Mouse (Mus musculus) C2C12 (cell line): ENCODE results near the gene Glis3. TPM values are rescaled to one million over a fixed set of nuclear protein-coding genes. Genes with fewer than 3 reads are reported as not detected.

Experiments
- H3K27me3 ChIP-seq: one replicate; pipeline ENCODE4 v1.6.1; 2011; ENCODE audit not compliant: control insufficient read depth, insufficient read depth, insufficient read length
- H3K36me3 ChIP-seq: one replicate; pipeline ENCODE4 v1.6.1; 2011; ENCODE audit not compliant: control insufficient read depth, insufficient read depth
- H3K4me3 ChIP-seq: one replicate; pipeline ENCODE4 v1.5.1; 2011; ENCODE audit warnings: mild to moderate bottlenecking, control low read depth; ENCODE audit not compliant: poor library complexity, insufficient read depth, severe bottlenecking
- H3K79me2 ChIP-seq: one replicate; pipeline ENCODE4 v1.6.1; 2011; ENCODE audit not compliant: control insufficient read depth, insufficient read depth
- H3K79me3 ChIP-seq: one replicate; pipeline ENCODE4 v1.6.1; 2011; ENCODE audit warnings: low read depth, control low read depth
- H3ac ChIP-seq: one replicate; pipeline ENCODE3; 2011; ENCODE audit warnings: low read depth; ENCODE audit not compliant: control insufficient read depth, insufficient read length
- CEBPB ChIP-seq: IDR thresholded peaks from one replicate; pipeline ENCODE4 v1.6.1; 2011; ENCODE audit warnings: low read depth, mild to moderate bottlenecking, control low read depth, moderate library complexity
- CTCF ChIP-seq: IDR thresholded peaks from one replicate; pipeline ENCODE4 v1.5.1; 2011; ENCODE audit not compliant: control insufficient read depth, insufficient read depth, insufficient read length
- FOSL1 ChIP-seq: IDR thresholded peaks from one replicate; pipeline ENCODE4 v1.8.0; 2011; ENCODE audit warnings: mild to moderate bottlenecking, low read length; ENCODE audit not compliant: poor library complexity, insufficient read depth, severe bottlenecking
- MAX ChIP-seq: IDR thresholded peaks from one replicate; pipeline ENCODE4 v1.6.1; 2011; ENCODE audit warnings: mild to moderate bottlenecking, control low read depth
- MYOD1 ChIP-seq: IDR thresholded peaks from one replicate; pipeline ENCODE4 v1.6.1; 2011; ENCODE audit warnings: low read depth; ENCODE audit not compliant: control insufficient read depth, insufficient read length
- MYOG ChIP-seq: IDR thresholded peaks from one replicate; pipeline ENCODE4 v1.6.1; 2011; ENCODE audit not compliant: control insufficient read depth, insufficient read length; ENCODE audit errors: extremely low read depth
- USF1 ChIP-seq: IDR thresholded peaks from one replicate; pipeline ENCODE4 v1.6.1; 2011; ENCODE audit warnings: low read depth, mild to moderate bottlenecking, control low read depth, moderate library complexity
- polyA plus RNA-seq: library from polyadenylated mRNA; unstranded; fragments of >200 nt; fragmentation: generic; extraction: Trizol; gene quantifications from one replicate; pipeline ENCODE4 v1.2.1, GENCODE M21; 2012; ENCODE audit warnings: missing spikeins

Gene Glis3
- polyA plus RNA-seq, 1 experiment, result 2.9 TPM

GRCm38 (mm10) chr19:28360884-28361283 lies 319.0 kb downstream of the Glis3 start:
- TF ChIP-seq USF1 (no peak), FOSL1 (no peak), MAX (no peak), CEBPB (no peak), MYOD1 (no peak)
- no peaks in the 10 kb centered on the region for H3K79me2 ChIP-seq
- H3K79me3 ChIP-seq, result no peaks in the 10 kb centered on the region
- H3K27me3 ChIP-seq, result no peaks in the 10 kb centered on the region
- H3K36me3 ChIP-seq, result no peaks in the 10 kb centered on the region
- H3ac ChIP-seq, result no peak overlapping the region
- H3K4me3 ChIP-seq, result no peak overlapping the region

GRCm38 (mm10) chr19:28357595-28357994 lies 322.3 kb downstream of the Glis3 start:
- Histone ChIP-seq H3K27me3 (no peaks in the 10 kb centered on the region), H3K36me3 (no peaks in the 10 kb centered on the region), H3K79me2 (no peaks in the 10 kb centered on the region), H3ac (no peak overlapping the region), H3K4me3 (no peak overlapping the region), H3K79me3 (no peaks in the 10 kb centered on the region)
- TF ChIP-seq MYOG, result no peak
- TF ChIP-seq MYOD1, result no peak
- no peak for TF ChIP-seq FOSL1
- no peak for TF ChIP-seq MAX
- no peak for TF ChIP-seq CEBPB
- no peak for TF ChIP-seq CTCF

- H3K79me3 ChIP-seq, result no peaks in the 10 kb centered on the region
- no peak for TF ChIP-seq MYOG
- TF ChIP-seq CEBPB, result no peak
- no peak for TF ChIP-seq USF1
- no peak for TF ChIP-seq FOSL1
- TF ChIP-seq CTCF, result no peak
- no peak for TF ChIP-seq MAX
- H3K36me3 ChIP-seq, result peaks cover 3% of the 10 kb centered on the region
- no peaks in the 10 kb centered on the region for H3K27me3 ChIP-seq
- no peak overlapping the region for H3K4me3 ChIP-seq
- no peak overlapping the region for H3ac ChIP-seq
- H3K79me2 ChIP-seq, result no peaks in the 10 kb centered on the region
Observed at GRCm38 (mm10) chr19:28351068-28352066, 328.5 kb downstream of the Glis3 start.

- H3K36me3 ChIP-seq, result peaks cover 3% of the 10 kb centered on the region
- no peak overlapping the region for H3K4me3 ChIP-seq
- H3K79me2 ChIP-seq, result no peaks in the 10 kb centered on the region
- no peak overlapping the region for H3ac ChIP-seq
- no peak for TF ChIP-seq MYOD1
- no peaks in the 10 kb centered on the region for H3K79me3 ChIP-seq
- H3K27me3 ChIP-seq, result no peaks in the 10 kb centered on the region
Observed at GRCm38 (mm10) chr19:28347080-28347825, 332.6 kb downstream of the Glis3 start.

GRCm38 (mm10) chr19:28343640-28344039 lies 336.2 kb downstream of the Glis3 start:
- no peak for TF ChIP-seq CTCF
- no peak for TF ChIP-seq MYOG
- no peak for TF ChIP-seq USF1
- TF ChIP-seq FOSL1, result no peak
- TF ChIP-seq MAX, result no peak
- no peak for TF ChIP-seq MYOD1
- TF ChIP-seq CEBPB, result no peak
- no peak overlapping the region for H3K4me3 ChIP-seq
- no peaks in the 10 kb centered on the region for H3K36me3 ChIP-seq
- no peaks in the 10 kb centered on the region for H3K27me3 ChIP-seq
- no peak overlapping the region for H3ac ChIP-seq
- no peaks in the 10 kb centered on the region for H3K79me3 ChIP-seq
- H3K79me2 ChIP-seq, result no peaks in the 10 kb centered on the region

- no peak overlapping the region for H3ac ChIP-seq
- no peaks in the 10 kb centered on the region for H3K79me2 ChIP-seq
- no peaks in the 10 kb centered on the region for H3K79me3 ChIP-seq
- no peak overlapping the region for H3K4me3 ChIP-seq
- no peaks in the 10 kb centered on the region for H3K36me3 ChIP-seq
- TF ChIP-seq MYOG (no peak), MYOD1 (no peak), CEBPB (no peak), CTCF (no peak), MAX (no peak), FOSL1 (no peak), USF1 (no peak)
- no peaks in the 10 kb centered on the region for H3K27me3 ChIP-seq
Observed at GRCm38 (mm10) chr19:28337574-28337973, 342.3 kb downstream of the Glis3 start.
